Mouse (Mus musculus) kidney, postnatal 0 days (tissue): ENCODE data around the gene Sult2a1. TPM values are rescaled to one million over a fixed set of nuclear protein-coding genes. Genes with fewer than 3 reads are reported as not detected.
"Not testable (repeated sequence)": the region's sequence is repeated elsewhere in the genome, so short reads cannot be mapped to it uniquely, and the experiment has no call there.

Experiments
- ATAC-seq: fragments of 200-750 bp; cut with Nextera tagmentation; replicated peaks from 2 replicates; pipeline ENCODE4 v1.8.0; 2017; ENCODE audit warnings: low read depth, moderate number of reproducible peaks, moderate TSS enrichment, moderate library complexity; ENCODE audit not compliant: low FRiP score
- DNase-seq: peaks from one replicate; pipeline ENCODE4 v3.0.0-alpha.2; 2016; ENCODE audit warnings: low spot score
- H3K27ac ChIP-seq: fragments of 300-500 bp; sonication (generic); 2 replicates; pipeline ENCODE4 v1.5.1; 2014; ENCODE audit warnings: mild to moderate bottlenecking
- H3K27me3 ChIP-seq: fragments of 300-500 bp; sonication (generic); 2 replicates; pipeline ENCODE4 v1.6.1; 2014; ENCODE audit warnings: low read length, mixed read lengths; ENCODE audit not compliant: insufficient read depth
- H3K36me3 ChIP-seq: fragments of 300-500 bp; sonication (generic); 2 replicates; pipeline ENCODE4 v1.6.1; 2014; ENCODE audit warnings: low read length, mixed read lengths; ENCODE audit not compliant: insufficient read depth
- H3K4me1 ChIP-seq: fragments of 300-500 bp; sonication (generic); replicated peaks from 2 replicates; pipeline ENCODE4 v1.6.1; 2014; ENCODE audit warnings: antibody characterized with exemption, low read length, mixed read lengths; ENCODE audit not compliant: insufficient read depth
- H3K4me2 ChIP-seq: fragments of 300-500 bp; sonication (generic); 2 replicates; pipeline ENCODE4 v1.6.1; 2014; ENCODE audit warnings: mild to moderate bottlenecking, low read length, moderate library complexity, mixed read lengths
- H3K4me3 ChIP-seq: fragments of 300-500 bp; sonication (generic); replicated peaks from 2 replicates; pipeline ENCODE4 v1.5.1; 2014; ENCODE audit warnings: low read depth, low read length
- H3K9ac ChIP-seq: fragments of 300-500 bp; sonication (generic); 2 replicates; pipeline ENCODE4 v1.6.1; 2014; ENCODE audit warnings: low read depth, low read length
- H3K9me3 ChIP-seq: fragments of 300-500 bp; sonication (generic); replicated peaks from 2 replicates; pipeline ENCODE4 v1.6.1; 2016; ENCODE audit warnings: low read length, inconsistent platforms, mixed read lengths
- CTCF ChIP-seq: IDR thresholded peaks from 2 replicates; pipeline ENCODE4 v1.5.1; 2016; ENCODE audit warnings: antibody characterized with exemption, low read depth, mild to moderate bottlenecking, moderate library complexity
- WGBS: fragments of 180-500 bp; shearing (Covaris S2); extraction: QIAGEN DNeasy Blood & Tissue Kit; methylation state at CpG from one replicate; pipeline ENCODE4 v1.1.7; 2014; 5-methylcytosine and 5-hydroxymethylcytosine counted together
- polyA plus RNA-seq: library from polyadenylated mRNA; unstranded; fragments of >200 nt; fragmentation: Nextera tagmentation; extraction: Ambion mirVana; gene quantifications from 2 replicates; pipeline ENCODE4 v1.2.1, GENCODE M21; 2015

Sult2a1 gene
- polyA plus RNA-seq = not detected in 2 replicates

DNA sequence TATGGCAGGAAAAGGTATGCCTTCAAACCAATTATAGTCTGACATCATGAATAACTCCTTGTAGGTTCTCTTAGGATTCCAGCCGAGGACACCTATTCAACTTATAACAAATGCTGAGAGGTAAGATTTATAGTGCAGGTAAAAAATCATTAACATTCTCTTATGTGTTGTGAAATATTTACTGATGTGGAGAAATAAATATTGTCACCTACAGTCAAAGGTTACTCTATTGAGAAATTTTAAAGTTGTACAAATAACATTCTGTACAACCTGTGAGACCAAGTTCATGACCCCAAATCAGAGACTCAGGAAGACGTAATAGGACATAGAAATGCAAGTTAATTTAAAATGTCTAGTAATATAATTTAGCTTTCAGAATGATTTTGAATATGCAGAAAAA is at the start of gene Sult2a1:
Gene Sult2a1, minus strand, starts transcription at position 101 of the 400 bp plus-strand sequence.
- not testable (repeated sequence) for DNase-seq, H3K27ac ChIP-seq, H3K4me2 ChIP-seq, ATAC-seq, H3K4me3 ChIP-seq, H3K36me3 ChIP-seq, H3K9ac ChIP-seq, H3K4me1 ChIP-seq, H3K9me3 ChIP-seq, H3K27me3 ChIP-seq
- WGBS = 82% methylated on average over 1 of the region's 2 CpGs

DNA sequence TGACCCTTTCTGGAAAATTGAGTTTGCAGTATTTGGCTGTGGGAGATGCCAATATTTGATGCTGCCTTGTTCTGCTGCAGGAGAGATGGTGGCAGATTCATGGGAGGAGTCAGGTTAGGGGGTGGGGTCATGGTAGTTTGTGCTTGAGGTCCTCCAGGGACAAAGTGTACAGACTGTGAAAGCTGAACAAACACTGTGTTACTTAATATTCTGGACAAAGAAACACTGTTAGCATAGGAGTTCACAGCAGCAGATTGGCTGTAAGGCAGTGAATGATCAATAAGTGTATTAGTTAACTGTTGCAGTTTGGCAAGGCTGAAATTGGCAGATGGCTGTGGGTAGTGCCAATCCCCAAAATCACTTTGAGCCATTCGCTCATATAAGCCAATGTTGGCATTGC is 23.3 kb downstream of the Sult2a1 start:
- 95% methylated on average over 1 of the region's 1 CpGs for WGBS
- H3K27me3 ChIP-seq = no peaks in the 10 kb centered on the region
- ATAC-seq = no peak

More for the DNA sequence above, 23.3 kb downstream of the Sult2a1 start:
- Histone ChIP-seq H3K4me2 (no peak overlapping the region), H3K9me3 (no peaks in the 10 kb centered on the region), H3K36me3 (no peaks in the 10 kb centered on the region), H3K9ac (no peak overlapping the region), H3K4me1 (no peaks in the 10 kb centered on the region), H3K27ac (no peak overlapping the region), H3K4me3 (no peak overlapping the region)
- no peak for TF ChIP-seq CTCF
- DNase-seq = no peak

Other genes with a start within 250 kb of the Sult2a1 start
- not detected in 2 replicates for gene Sult2a5, start 213.4 kb downstream of the Sult2a1 start, polyA plus RNA-seq
- gene Sult2a2, start 103.9 kb downstream of the Sult2a1 start, polyA plus RNA-seq = not detected in 2 replicates
- gene Sult2a4, start 152.2 kb upstream of the Sult2a1 start, polyA plus RNA-seq = not detected in 2 replicates